In the genomic region with DNA sequence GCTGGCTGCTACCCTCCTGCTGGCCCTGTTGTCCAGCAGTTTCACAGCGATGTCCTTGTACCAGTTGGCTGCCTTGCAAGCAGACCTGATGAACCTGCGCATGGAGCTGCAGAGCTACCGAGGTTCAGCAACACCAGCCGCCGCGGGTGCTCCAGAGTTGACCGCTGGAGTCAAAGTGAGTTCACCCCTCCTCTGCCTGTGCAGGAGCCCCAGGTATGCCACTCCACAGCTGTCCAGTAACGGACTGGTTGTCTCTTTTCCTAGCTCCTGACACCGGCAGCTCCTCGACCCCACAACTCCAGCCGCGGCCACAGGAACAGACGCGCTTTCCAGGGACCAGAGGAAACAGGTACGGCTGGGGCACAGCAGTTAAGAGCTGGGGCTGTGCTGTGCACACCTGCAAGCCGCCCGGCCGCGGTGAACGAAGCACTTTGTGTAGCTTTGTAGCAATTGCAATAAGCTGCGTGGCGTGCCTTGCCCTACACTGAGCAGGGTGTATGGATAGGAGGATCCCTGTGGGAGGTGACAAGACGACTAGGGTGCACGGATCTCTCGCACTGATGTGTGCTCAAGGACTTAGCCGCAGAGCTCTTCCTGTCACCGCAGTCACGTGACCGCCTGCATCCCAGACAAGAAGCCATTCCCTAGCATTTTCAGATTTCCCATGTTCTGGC, we compare ENCODE assay signal across 8 mouse cellular contexts. TPM values are rescaled to one million over a fixed set of nuclear protein-coding genes. Genes with fewer than 3 reads are reported as not detected.
A peak's percentile ranks its signal among the peaks of the same experiment; 100 is the strongest.
DNase-seq lines count a peak whose midpoint lies in the region; ATAC-seq and TF ChIP-seq lines count a peak whose summit lies in the region.

No protein-coding gene starts in this region.

- ATAC-seq in kidney, embryonic 15.5 days (replicated peaks; ENCODE audit: low FRiP score), result peak; percentile 52
- no peak for ATAC-seq in liver, embryonic 12.5 days
- peak; percentile 74 for ATAC-seq in neural tube, embryonic 14.5 days (ENCODE audit: low read depth)
- no peak for ATAC-seq in monocyte, adult 5-6 weeks (replicated peaks; ENCODE audit: insufficient number of reproducible peaks, low FRiP score, low TSS enrichment, poor library complexity, severe bottlenecking)

- TF ChIP-seq CTCF in spleen, adult 2 months (IDR thresholded peaks at IDR 0.05; ENCODE audit: extremely low read depth, insufficient read depth, insufficient read length, insufficient replicate concordance), result no peak
- no peak for TF ChIP-seq CTCF in heart, adult 2 months (IDR thresholded peaks at IDR 0.05)

- peak overlapping the region; percentile 73 for H3K4me2 ChIP-seq in kidney, embryonic 15.5 days
- H3K4me2 ChIP-seq in liver, embryonic 12.5 days, result peak overlapping the region; percentile 55
- peak overlapping the region; percentile 60 for H3K4me2 ChIP-seq in neural tube, embryonic 14.5 days (ENCODE audit: low read depth, low read length)

- H3K4me3 ChIP-seq in spleen, adult 2 months (ENCODE audit: extremely low read depth, insufficient read depth, insufficient read length), result peak overlapping the region; percentile 6; the same call in 1 of the 2 replicates
- H3K4me3 ChIP-seq in heart, adult 2 months, result peak overlapping the region; percentile 38
- H3K4me3 ChIP-seq in kidney, embryonic 15.5 days (replicated peaks), result peak overlapping the region; percentile 46
- peak overlapping the region; percentile 26 for H3K4me3 ChIP-seq in liver, embryonic 12.5 days
- peak overlapping the region; percentile 31 for H3K4me3 ChIP-seq in neural tube, embryonic 14.5 days (ENCODE audit: low read depth, low read length)

- no peaks in the 10 kb centered on the region for H3K27me3 ChIP-seq in spleen, adult 2 months (ENCODE audit: control insufficient read depth, insufficient read depth, low read length)
- no peaks in the 10 kb centered on the region for H3K27me3 ChIP-seq in heart, adult 2 months (ENCODE audit: control insufficient read depth, insufficient read depth, low read length)
- H3K27me3 ChIP-seq in kidney, embryonic 15.5 days, result no peaks in the 10 kb centered on the region
- H3K27me3 ChIP-seq in liver, embryonic 12.5 days (replicated peaks), result peaks cover 27% of the 10 kb centered on the region
- H3K27me3 ChIP-seq in neural tube, embryonic 14.5 days (ENCODE audit: control insufficient read depth, insufficient read depth, low read length), result no peaks in the 10 kb centered on the region

- WGBS in spleen, adult 2 months, result 7% methylated on average over 29 of the region's 29 CpGs
- 6% methylated on average over 29 of the region's 29 CpGs for WGBS in heart, adult 2 months
- WGBS in kidney, embryonic 15.5 days, result 7% methylated on average over 29 of the region's 29 CpGs
- 8% methylated on average over 29 of the region's 29 CpGs for WGBS in liver, embryonic 12.5 days (ENCODE audit: insufficient replicate concordance)
- 4% methylated on average over 29 of the region's 29 CpGs for WGBS in neural tube, embryonic 14.5 days

- H3K9me3 ChIP-seq in kidney, embryonic 15.5 days (replicated peaks), result no peaks in the 10 kb centered on the region
- no peaks in the 10 kb centered on the region for H3K9me3 ChIP-seq in liver, embryonic 12.5 days (replicated peaks)
- no peaks in the 10 kb centered on the region for H3K9me3 ChIP-seq in neural tube, embryonic 14.5 days (ENCODE audit: control insufficient read depth, low read length)

- no peak for TF ChIP-seq EP300 in heart, adult 2 months (IDR thresholded peaks at IDR 0.05; ENCODE audit: insufficient read depth, low read depth, low read length)

- intact Hi-C loops in heart, adult 2 months (cut with DNase I), result no loop called here

- H3K79me2 ChIP-seq in heart, adult 2 months (replicated peaks; ENCODE audit: control insufficient read depth, insufficient read depth, low read length), result no peaks in the 10 kb centered on the region

- H3K9ac ChIP-seq in heart, adult 2 months (ENCODE audit: low read depth, low read length), result peak overlapping the region; percentile 22
- peak overlapping the region; percentile 15; the same call in 1 of the 2 replicates for H3K9ac ChIP-seq in kidney, embryonic 15.5 days
- H3K9ac ChIP-seq in liver, embryonic 12.5 days, result no peak overlapping the region
- H3K9ac ChIP-seq in neural tube, embryonic 14.5 days (replicated peaks; ENCODE audit: low read depth, low read length), result peak overlapping the region; percentile 28; the same call in 1 of the 2 replicates

- TF ChIP-seq POLR2A in spleen, adult 2 months (IDR thresholded peaks at IDR 0.05; ENCODE audit: low read depth, low read length), result no peak
- no peak for TF ChIP-seq POLR2A in heart, adult 2 months (IDR thresholded peaks at IDR 0.05; ENCODE audit: insufficient read depth, low read depth, low read length)

- no peaks in the 10 kb centered on the region for H3K4me1 ChIP-seq in spleen, adult 2 months (ENCODE audit: control insufficient read depth, insufficient read depth, insufficient read length)
- no peaks in the 10 kb centered on the region; the same call in 1 of the 2 replicates for H3K4me1 ChIP-seq in heart, adult 2 months (ENCODE audit: control insufficient read depth, insufficient read depth, low read length)
- H3K4me1 ChIP-seq in kidney, embryonic 15.5 days, result peaks cover 17% of the 10 kb centered on the region
- no peaks in the 10 kb centered on the region for H3K4me1 ChIP-seq in liver, embryonic 12.5 days
- peaks cover 9% of the 10 kb centered on the region for H3K4me1 ChIP-seq in neural tube, embryonic 14.5 days (ENCODE audit: control insufficient read depth, insufficient read depth, low read length)

- no peaks in the 10 kb centered on the region for H3K36me3 ChIP-seq in spleen, adult 2 months (ENCODE audit: control insufficient read depth, insufficient read depth, low read length)
- no peaks in the 10 kb centered on the region for H3K36me3 ChIP-seq in heart, adult 2 months (ENCODE audit: control insufficient read depth, insufficient read depth, low read length)
- no peaks in the 10 kb centered on the region for H3K36me3 ChIP-seq in kidney, embryonic 15.5 days
- H3K36me3 ChIP-seq in liver, embryonic 12.5 days, result no peaks in the 10 kb centered on the region
- H3K36me3 ChIP-seq in neural tube, embryonic 14.5 days (ENCODE audit: control insufficient read depth, insufficient read depth, low read length), result no peaks in the 10 kb centered on the region

- H3K27ac ChIP-seq in spleen, adult 2 months (ENCODE audit: insufficient read depth, low read length), result no peak overlapping the region
- H3K27ac ChIP-seq in heart, adult 2 months, result no peak overlapping the region
- H3K27ac ChIP-seq in kidney, embryonic 15.5 days, result peak overlapping the region; percentile 87
- no peak overlapping the region for H3K27ac ChIP-seq in liver, embryonic 12.5 days
- H3K27ac ChIP-seq in neural tube, embryonic 14.5 days (ENCODE audit: low read depth, low read length), result no peak overlapping the region

- no peak for DNase-seq in spleen, adult 2 months (ENCODE audit: low read depth in 1 of 2, low spot score in 2 of 2)
- DNase-seq in spleen, postnatal 10 days (ENCODE audit: low spot score in 2 of 2), result no peak
- peak; percentile 54 for DNase-seq in cerebellum, adult 9-11 months
- peak; percentile 35 to 36 for DNase-seq in heart, adult 2 months

RNA-seq across cellular contexts. Expression of gene Tnfsf13b, which starts 0.9 kb away (rescaled TPM):
- 6.6 and 11.3 TPM in 2 replicates for polyA plus RNA-seq in spleen, adult 2 months (2012; rRNA removed)
- total RNA-seq in heart, adult 2 months (2021), result 1 to 10 TPM; 3.2 to 5.1 TPM
- 1.4 TPM in 2 replicates for polyA plus RNA-seq in heart, adult 2 months (2012; rRNA removed)
- 6.1 and 6.9 TPM in 2 replicates for polyA plus RNA-seq in kidney, embryonic 15.5 days (2015; fragmentation: Nextera tagmentation; extraction: Ambion mirVana)
- 0.06 and 0.15 TPM in 2 replicates for polyA plus RNA-seq in liver, embryonic 12.5 days (2016; fragmentation: Nextera tagmentation; extraction: Ambion mirVana)
- 1.0 and 1.3 TPM in 2 replicates for polyA plus RNA-seq in neural tube, embryonic 14.5 days (2014; fragmentation: Nextera tagmentation; extraction: Ambion mirVana)
- total RNA-seq in monocyte, adult 5-6 weeks (2017), result 6.1 to 13.5 TPM (median 13.0 TPM) in 3 replicates

RNA-seq across cellular contexts. Expression of gene Abhd13, which starts 29.6 kb away (rescaled TPM):
- polyA plus RNA-seq in spleen, adult 2 months (2012; rRNA removed), result 2.9 and 3.0 TPM in 2 replicates
- total RNA-seq in heart, adult 2 months (2021), result 10 to 100 TPM in 1 of 2 experiments, 1 to 10 TPM in 1; 9.8 to 10.0 TPM
- 4.2 and 10.0 TPM in 2 replicates for polyA plus RNA-seq in heart, adult 2 months (2012; rRNA removed)
- polyA plus RNA-seq in kidney, embryonic 15.5 days (2015; fragmentation: Nextera tagmentation; extraction: Ambion mirVana), result 17.4 and 17.9 TPM in 2 replicates
- 8.3 and 8.5 TPM in 2 replicates for polyA plus RNA-seq in liver, embryonic 12.5 days (2016; fragmentation: Nextera tagmentation; extraction: Ambion mirVana)
- 17.6 and 20.4 TPM in 2 replicates for polyA plus RNA-seq in neural tube, embryonic 14.5 days (2014; fragmentation: Nextera tagmentation; extraction: Ambion mirVana)
- 25.0 to 26.3 TPM (median 25.6 TPM) in 3 replicates for total RNA-seq in monocyte, adult 5-6 weeks (2017)

RNA-seq across cellular contexts. Expression of gene Lig4, which starts 29.6 kb away (rescaled TPM):
- polyA plus RNA-seq in spleen, adult 2 months (2012; rRNA removed), result 1.1 and 1.3 TPM in 2 replicates
- 1 to 10 TPM; 4.7 to 5.3 TPM for total RNA-seq in heart, adult 2 months (2021)
- polyA plus RNA-seq in heart, adult 2 months (2012; rRNA removed), result 1.5 and 3.0 TPM in 2 replicates
- 4.9 and 5.5 TPM in 2 replicates for polyA plus RNA-seq in kidney, embryonic 15.5 days (2015; fragmentation: Nextera tagmentation; extraction: Ambion mirVana)
- polyA plus RNA-seq in liver, embryonic 12.5 days (2016; fragmentation: Nextera tagmentation; extraction: Ambion mirVana), result 1.6 and 2.0 TPM in 2 replicates
- 10.1 and 13.1 TPM in 2 replicates for polyA plus RNA-seq in neural tube, embryonic 14.5 days (2014; fragmentation: Nextera tagmentation; extraction: Ambion mirVana)
- 0.85 to 2.3 TPM (median 1.2 TPM) in 3 replicates for total RNA-seq in monocyte, adult 5-6 weeks (2017)

Comparison
In these comparisons a context has a peak if more than half of its experiments do, and no peak if none do; other contexts are left out.
1. DNase-seq: peak in cerebellum, adult 9-11 months (single experiment) and heart, adult 2 months (2 of 2); none in spleen, adult 2 months (0 of 2) and spleen, postnatal 10 days (0 of 2).
2. ATAC-seq: peak in kidney, embryonic 15.5 days (single experiment) and neural tube, embryonic 14.5 days (single experiment); none in liver, embryonic 12.5 days (single experiment) and monocyte, adult 5-6 weeks (single experiment).
3. Peak in every context shown above with its lines, with median percentiles within 50 percentile points of each other: H3K4me3 ChIP-seq and H3K4me2 ChIP-seq.